Mouse (Mus musculus): ENCODE data around the gene Ccdc154.

Gene Ccdc154

GRCm38 (mm10) chr17:25184961-25185360, 22.7 kb downstream of the Ccdc154 start:
- no peak for DNase-seq (ENCODE audit: low read depth)

- no peak for DNase-seq (ENCODE audit: low read depth)
Observed at GRCm38 (mm10) chr17:25187784-25188149, 25.5 kb downstream of the Ccdc154 start.

- DNase-seq (ENCODE audit: low read depth) = no peak
Observed at GRCm38 (mm10) chr17:25188150-25189031, 26.1 kb downstream of the Ccdc154 start, which contains the start of gene Unkl. TSS of gene Unkl (plus strand) at chr17:25188397.

- no peak for DNase-seq (ENCODE audit: low read depth)
Observed at GRCm38 (mm10) chr17:25189091-25189490, 26.8 kb downstream of the Ccdc154 start.

GRCm38 (mm10) chr17:25202401-25202800, 40.1 kb downstream of the Ccdc154 start:
- no peak for DNase-seq (ENCODE audit: low read depth)

- no peak for DNase-seq (ENCODE audit: low read depth)
Observed at GRCm38 (mm10) chr17:25210006-25210405, 47.7 kb downstream of the Ccdc154 start.

- DNase-seq (ENCODE audit: low read depth) = no peak
Observed at GRCm38 (mm10) chr17:25210680-25211466, 48.6 kb downstream of the Ccdc154 start.

- DNase-seq (ENCODE audit: low read depth) = no peak
Observed at GRCm38 (mm10) chr17:25211705-25212104, 49.4 kb downstream of the Ccdc154 start.

- DNase-seq (ENCODE audit: low read depth) = no peak
Observed at GRCm38 (mm10) chr17:25215431-25215830, 53.2 kb downstream of the Ccdc154 start.

- DNase-seq (ENCODE audit: low read depth) = no peak
Observed at GRCm38 (mm10) chr17:25218967-25219366, 56.7 kb downstream of the Ccdc154 start.

GRCm38 (mm10) chr17:25219492-25220295, 57.4 kb downstream of the Ccdc154 start:
- no peak for DNase-seq (ENCODE audit: low read depth)

- DNase-seq (ENCODE audit: low read depth) = no peak
Observed at GRCm38 (mm10) chr17:25220746-25221145, 58.5 kb downstream of the Ccdc154 start.

All from c-Kit-positive CD71-negative TER-119-negative erythroid progenitor cells, embryonic 14.5 days (primary cell).